Mouse (Mus musculus) ES-E14 (cell line): ENCODE data around the gene Slc13a4. TPM values are rescaled to one million over a fixed set of nuclear protein-coding genes. Genes with fewer than 3 reads are reported as not detected.

Source experiments
- DNase-seq: peaks from one replicate; pipeline ENCODE4 v3.0.0-alpha.2; 2013; ENCODE audit warnings: low read depth, low spot score
- H3K27ac ChIP-seq: 2 replicates; pipeline ENCODE4 v1.5.1; 2012; ENCODE audit warnings: low read depth, mild to moderate bottlenecking, low read length, moderate library complexity, mixed read lengths; ENCODE audit not compliant: poor library complexity, insufficient read depth, severe bottlenecking
- H3K36me3 ChIP-seq: 2 replicates; pipeline ENCODE4 v1.6.1; 2012; ENCODE audit warnings: mild to moderate bottlenecking, low read length, moderate library complexity, mixed read lengths; ENCODE audit not compliant: control insufficient read depth, poor library complexity, insufficient read depth, severe bottlenecking
- H3K4me1 ChIP-seq, 2 experiments: fragments of 150-350 bp in 1 of 2; sonication (generic) in 1 of 2; 2 replicates each; pipeline ENCODE4 v1.6.1; 2012; ENCODE audit warnings: low read length in 2 of 2, mild to moderate bottlenecking in 1 of 2, mixed read lengths in 1 of 2; ENCODE audit not compliant: control insufficient read depth in 2 of 2, insufficient read depth in 2 of 2, poor library complexity in 1 of 2
- H3K4me3 ChIP-seq, 2 experiments: fragments of 150-350 bp in 1 of 2; sonication (generic) in 1 of 2; 2 replicates each; pipeline ENCODE4 v1.5.1; 2012; ENCODE audit warnings: low read length in 2 of 2, low read depth in 1 of 2, mild to moderate bottlenecking in 1 of 2, mixed read lengths in 1 of 2; ENCODE audit not compliant: insufficient read depth in 1 of 2, poor library complexity in 1 of 2, severe bottlenecking in 1 of 2
- H3K9ac ChIP-seq: 2 replicates; pipeline ENCODE4 v1.6.1; 2012; ENCODE audit warnings: low read depth, mild to moderate bottlenecking, low read length, mixed read lengths; ENCODE audit not compliant: poor library complexity, insufficient read depth, severe bottlenecking
- H3K9me3 ChIP-seq: fragments of 150-350 bp; sonication (generic); 2 replicates; pipeline ENCODE4 v1.6.1; 2012; ENCODE audit warnings: low read depth, mild to moderate bottlenecking, low read length; ENCODE audit not compliant: control insufficient read depth, insufficient read depth
- CHD2 ChIP-seq: IDR thresholded peaks from 2 replicates; pipeline ENCODE4 v1.6.1; 2014; ENCODE audit warnings: mild to moderate bottlenecking, low read depth, low read length, inconsistent platforms
- HCFC1 ChIP-seq: IDR thresholded peaks from 2 replicates; pipeline ENCODE4 v1.6.1; 2012; ENCODE audit warnings: low read length, inconsistent platforms, borderline replicate concordance; ENCODE audit not compliant: insufficient read depth
- MAFK ChIP-seq: IDR thresholded peaks from 2 replicates; pipeline ENCODE4 v1.6.1; 2014; ENCODE audit warnings: mild to moderate bottlenecking, low read depth, low read length, inconsistent platforms; ENCODE audit not compliant: insufficient read depth
- ZC3H11A ChIP-seq: IDR thresholded peaks from 2 replicates; pipeline ENCODE4 v1.6.1; 2012; ENCODE audit warnings: low read depth, mild to moderate bottlenecking, inconsistent platforms, low read length, borderline replicate concordance
- ZNF384 ChIP-seq: IDR thresholded peaks from 2 replicates; pipeline ENCODE4 v1.6.1; 2012; ENCODE audit warnings: low read depth, low read length, inconsistent platforms
- in situ Hi-C, 2 experiments: fragments of 600-800 bp; cut with MboI; formaldehyde crosslinking; loops; one replicate each; pipeline ENCODE4 v1.15.1; 2025; ENCODE audit warnings: low sequenced_read_pairs in 2 of 2, inconsistent platforms in 1 of 2; ENCODE audit not compliant: unreplicated experiment in 2 of 2
- total RNA-seq: library from RNA; depleted of rRNA; stranded (reverse); fragments of 300-350 nt; gene quantifications from 2 replicates; pipeline ENCODE4 v1.2.3, GENCODE M21; 2012

Gene Slc13a4
- total RNA-seq, 1 experiment = 1.5 TPM

GRCm38 (mm10) chr6:35289676-35290075, 18.3 kb downstream of the Slc13a4 start:
- TF ChIP-seq HCFC1 = no peak
- no peak for TF ChIP-seq MAFK
- no peak for TF ChIP-seq ZNF384
- TF ChIP-seq ZC3H11A = no peak
- TF ChIP-seq CHD2 = no peak
- Histone ChIP-seq H3K4me1 (peaks cover 7 to 18% of the 10 kb centered on the region in 2 experiments), H3K27ac (no peak overlapping the region), H3K9ac (no peak overlapping the region), H3K4me3 (no peak overlapping the region), H3K36me3 (no peaks in the 10 kb centered on the region), H3K9me3 (no peaks in the 10 kb centered on the region)
- no peak for DNase-seq
- in situ Hi-C loops = no loop called here

GRCm38 (mm10) chr6:35288920-35289319, 19.0 kb downstream of the Slc13a4 start:
- Histone ChIP-seq H3K4me1 (peaks cover 7 to 18% of the 10 kb centered on the region in 2 experiments), H3K36me3 (no peaks in the 10 kb centered on the region), H3K27ac (no peak overlapping the region; the same call in 1 of the 2 replicates), H3K9ac (peak overlapping the region; percentile 21; the same call in 1 of the 2 replicates), H3K4me3 (peak overlapping the region in 1 of 2 experiments; percentile 45; a peak in 1 of 4 replicates), H3K9me3 (no peaks in the 10 kb centered on the region)
- in situ Hi-C loops = no loop called here
- TF ChIP-seq HCFC1 (no peak), ZC3H11A (no peak), MAFK (no peak), ZNF384 (no peak), CHD2 (no peak)
- no peak for DNase-seq

GRCm38 (mm10) chr6:35288114-35288761, 19.7 kb downstream of the Slc13a4 start:
- in situ Hi-C loops = no loop called here
- H3K36me3 ChIP-seq = no peaks in the 10 kb centered on the region
- no peak for TF ChIP-seq ZNF384
- TF ChIP-seq CHD2 = no peak
- no peak for TF ChIP-seq HCFC1
- no peak for TF ChIP-seq ZC3H11A
- no peak for TF ChIP-seq MAFK
- H3K9me3 ChIP-seq = no peaks in the 10 kb centered on the region
- DNase-seq = no peak
- H3K27ac ChIP-seq = no peak overlapping the region
- peak overlapping the region in 1 of 2 experiments; percentile 45; a peak in 1 of 4 replicates for H3K4me3 ChIP-seq
- H3K4me1 ChIP-seq = peaks cover 7 to 18% of the 10 kb centered on the region in 2 experiments
- no peak overlapping the region for H3K9ac ChIP-seq

GRCm38 (mm10) chr6:35279306-35279705, 28.6 kb downstream of the Slc13a4 start:
- Histone ChIP-seq H3K36me3 (no peaks in the 10 kb centered on the region), H3K4me3 (no peak overlapping the region), H3K27ac (no peak overlapping the region), H3K4me1 (no peaks in the 10 kb centered on the region), H3K9ac (no peak overlapping the region), H3K9me3 (no peaks in the 10 kb centered on the region)
- in situ Hi-C loops = no loop called here
- TF ChIP-seq CHD2 = no peak
- TF ChIP-seq ZNF384 = no peak
- TF ChIP-seq HCFC1 = no peak
- TF ChIP-seq ZC3H11A = no peak
- no peak for TF ChIP-seq MAFK
- DNase-seq = no peak
